Mouse (Mus musculus) liver, adult 2 months (tissue): ENCODE data around the gene Tmem147. TPM values are rescaled to one million over a fixed set of nuclear protein-coding genes. Genes with fewer than 3 reads are reported as not detected.
A peak's percentile ranks its signal among the peaks of the same experiment; 100 is the strongest.

ENCODE experiments used
- DNase-seq: peaks from one replicate; pipeline ENCODE4 v3.0.0-alpha.2; 2011; ENCODE audit warnings: low read depth, low spot score; ENCODE audit errors: extremely low read depth
- H3K27ac ChIP-seq: fragments of 200-500 bp; replicated peaks from 2 replicates; pipeline ENCODE4 v1.5.1; 2012; ENCODE audit warnings: low read depth, mild to moderate bottlenecking, control low read depth, inconsistent platforms, low read length; ENCODE audit not compliant: insufficient read depth
- H3K27me3 ChIP-seq: fragments of 200-500 bp; 2 replicates; pipeline ENCODE4 v1.6.1; 2012; ENCODE audit warnings: mild to moderate bottlenecking, moderate library complexity, low read length, inconsistent platforms; ENCODE audit not compliant: control insufficient read depth, insufficient read depth
- H3K36me3 ChIP-seq: fragments of 200-500 bp; 2 replicates; pipeline ENCODE4 v1.6.1; 2012; ENCODE audit warnings: low read length, inconsistent platforms; ENCODE audit not compliant: control insufficient read depth, insufficient read depth
- H3K4me1 ChIP-seq: fragments of 200-500 bp; 2 replicates; pipeline ENCODE4 v1.6.1; 2011; ENCODE audit warnings: low read length; ENCODE audit not compliant: control insufficient read depth, insufficient read depth
- H3K4me3 ChIP-seq: fragments of 200-500 bp; 2 replicates; pipeline ENCODE4 v1.5.1; 2011; ENCODE audit warnings: low read depth, mild to moderate bottlenecking, control low read depth, low read length, moderate library complexity; ENCODE audit not compliant: insufficient read depth
- H3K79me2 ChIP-seq: fragments of 200-500 bp; 2 replicates; pipeline ENCODE4 v1.6.1; 2012; ENCODE audit warnings: inconsistent platforms, mild to moderate bottlenecking, low read length, moderate library complexity; ENCODE audit not compliant: control insufficient read depth, insufficient read depth
- H3K9ac ChIP-seq: fragments of 200-500 bp; 2 replicates; pipeline ENCODE4 v1.6.1; 2012; ENCODE audit warnings: low read depth, mild to moderate bottlenecking, control low read depth, inconsistent platforms, low read length
- CTCF ChIP-seq: fragments of 200-500 bp; IDR thresholded peaks from 2 replicates; pipeline ENCODE4 v1.5.1; 2011; ENCODE audit warnings: low read depth, low read length, control low read depth
- POLR2A ChIP-seq: fragments of 200-500 bp; IDR thresholded peaks from 2 replicates; pipeline ENCODE4 v1.6.1; 2011; ENCODE audit warnings: low read length, control low read depth; ENCODE audit not compliant: insufficient read depth; ENCODE audit errors: extremely low read depth
- WGBS: fragments of 180-500 bp; shearing (Covaris S2); methylation state at CpG from one replicate; pipeline ENCODE4 v1.1.7; 2018; 5-methylcytosine and 5-hydroxymethylcytosine counted together
- polyA plus RNA-seq: library from polyadenylated mRNA; depleted of rRNA; stranded (reverse); fragments of >200 nt; gene quantifications from 2 replicates; pipeline ENCODE4 v1.2.3, GENCODE M21; 2012; rRNA removed
- total RNA-seq: library from RNA; depleted of rRNA; stranded (reverse); fragments of >200 nt; gene quantifications from 2 replicates; pipeline ENCODE4 v1.2.3, GENCODE M21; 2014; rRNA removed

Tmem147 gene
- total RNA-seq: 124 and 146 TPM in 2 replicates
- 248 and 335 TPM in 2 replicates for polyA plus RNA-seq

GRCm38 (mm10) chr7:30729396-30730063 lies at the start of gene Tmem147:
Tmem147 (minus strand) TSS chr7:30729540.
- Histone ChIP-seq H3K27ac (peak within 1 kb of the TSS; percentile 86), H3K36me3 (peaks cover 3% of the 10 kb centered on the region; the same call in 1 of the 2 replicates), H3K9ac (peak within 1 kb of the TSS; percentile 89), H3K27me3 (no peaks in the 10 kb centered on the region), H3K4me3 (peak within 1 kb of the TSS; percentile 75), H3K79me2 (no peaks in the 10 kb centered on the region; the same call in 1 of the 2 replicates), H3K4me1 (peaks cover 21% of the 10 kb centered on the region)
- DNase-seq: peak; percentile 99
- WGBS: under 1% methylated on average over 60 of the region's 60 CpGs
- TF ChIP-seq CTCF (no peak; the same call in 1 of the 2 replicates), POLR2A (0 out of 2 replicates have a peak, but pooled peaks have one; percentile 53)

- H3K27ac ChIP-seq: no peak overlapping the region
- H3K27me3 ChIP-seq: no peaks in the 10 kb centered on the region
- 89% methylated on average over 1 of the region's 1 CpGs for WGBS
- H3K36me3 ChIP-seq: no peaks in the 10 kb centered on the region
- no peaks in the 10 kb centered on the region for H3K4me1 ChIP-seq
- TF ChIP-seq CTCF: no peak
- TF ChIP-seq POLR2A: no peak
- H3K4me3 ChIP-seq: no peak overlapping the region
- no peaks in the 10 kb centered on the region for H3K79me2 ChIP-seq
- H3K9ac ChIP-seq: no peak overlapping the region
- DNase-seq: no peak
Observed at GRCm38 (mm10) chr7:30777911-30778310, 48.6 kb upstream of the Tmem147 start.

- no peak overlapping the region for H3K4me3 ChIP-seq
- DNase-seq: no peak
- H3K27ac ChIP-seq: no peak overlapping the region
- 77% methylated on average over 7 of the region's 7 CpGs for WGBS
- H3K9ac ChIP-seq: no peak overlapping the region
- H3K4me1 ChIP-seq: no peaks in the 10 kb centered on the region
- H3K79me2 ChIP-seq: no peaks in the 10 kb centered on the region
- H3K36me3 ChIP-seq: no peaks in the 10 kb centered on the region
- TF ChIP-seq POLR2A: no peak
- no peak for TF ChIP-seq CTCF
- no peaks in the 10 kb centered on the region for H3K27me3 ChIP-seq
Observed at GRCm38 (mm10) chr7:30777081-30777579, 47.8 kb upstream of the Tmem147 start.

GRCm38 (mm10) chr7:30776104-30776503 lies 46.8 kb upstream of the Tmem147 start:
- Histone ChIP-seq H3K36me3 (no peaks in the 10 kb centered on the region), H3K27ac (no peak overlapping the region), H3K9ac (no peak overlapping the region), H3K79me2 (no peaks in the 10 kb centered on the region), H3K4me3 (no peak overlapping the region), H3K27me3 (no peaks in the 10 kb centered on the region), H3K4me1 (no peaks in the 10 kb centered on the region)
- no peak for DNase-seq
- TF ChIP-seq CTCF (no peak), POLR2A (no peak)
- 87% methylated on average over 9 of the region's 9 CpGs for WGBS

GRCm38 (mm10) chr7:30769236-30769635 lies 39.9 kb upstream of the Tmem147 start:
- Histone ChIP-seq H3K4me1 (no peaks in the 10 kb centered on the region), H3K79me2 (no peaks in the 10 kb centered on the region), H3K36me3 (no peaks in the 10 kb centered on the region), H3K4me3 (no peak overlapping the region), H3K9ac (no peak overlapping the region), H3K27me3 (no peaks in the 10 kb centered on the region), H3K27ac (no peak overlapping the region)
- 55% methylated on average over 9 of the region's 9 CpGs for WGBS
- DNase-seq: no peak
- no peak for TF ChIP-seq POLR2A
- TF ChIP-seq CTCF: no peak

GRCm38 (mm10) chr7:30766408-30766807 lies 37.1 kb upstream of the Tmem147 start:
- Histone ChIP-seq H3K27me3 (no peaks in the 10 kb centered on the region), H3K27ac (no peak overlapping the region), H3K4me3 (no peak overlapping the region), H3K36me3 (no peaks in the 10 kb centered on the region), H3K4me1 (no peaks in the 10 kb centered on the region), H3K9ac (no peak overlapping the region), H3K79me2 (no peaks in the 10 kb centered on the region)
- 88% methylated on average over 4 of the region's 4 CpGs for WGBS
- TF ChIP-seq POLR2A (no peak), CTCF (peak; percentile 37)
- DNase-seq: no peak
